Mouse (Mus musculus) thymus, postnatal 14 days (tissue): ENCODE data around the gene Ada.
"Not testable (repeated sequence)": the region's sequence is repeated elsewhere in the genome, so short reads cannot be mapped to it uniquely, and the experiment has no call there.

Experiments used
- DNase-seq: peaks from one replicate; pipeline ENCODE4 v3.0.0; 2021

Ada gene

DNA sequence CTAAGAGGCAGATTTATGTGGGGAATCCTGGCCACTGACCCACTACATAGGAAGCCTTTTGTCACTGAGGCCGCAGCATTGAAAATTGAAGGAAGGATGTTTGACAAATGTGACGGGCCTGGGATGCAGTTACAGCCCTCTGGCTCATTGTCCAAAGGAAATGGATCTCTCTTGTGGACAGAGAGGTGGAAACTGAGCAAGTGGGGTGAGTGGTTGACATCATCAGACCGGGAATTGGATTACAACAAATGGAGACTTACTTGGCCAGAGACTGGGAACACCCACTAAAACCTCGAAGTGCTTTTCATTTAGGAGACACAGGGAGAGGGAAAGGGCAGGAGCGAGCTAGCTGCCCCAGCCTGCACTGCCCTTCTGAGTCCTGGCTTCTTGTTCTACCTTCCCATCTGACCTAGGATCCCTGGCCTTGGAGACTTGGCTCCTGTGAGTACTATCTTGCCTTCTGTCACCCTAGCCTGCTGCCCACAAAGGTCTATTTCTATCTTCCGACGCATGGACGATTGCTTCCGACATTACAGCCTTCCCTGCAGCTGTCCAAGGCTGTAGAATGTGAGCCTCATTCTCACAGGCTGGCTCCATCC lies 56.2 kb downstream of the Ada start:
- no peak for DNase-seq

GRCm38 (mm10) chr2:163692873-163693612 lies 57.0 kb downstream of the Ada start:
- no peak for DNase-seq

GRCm38 (mm10) chr2:163691846-163692605 lies 58.0 kb downstream of the Ada start:
- no peak for DNase-seq

DNA sequence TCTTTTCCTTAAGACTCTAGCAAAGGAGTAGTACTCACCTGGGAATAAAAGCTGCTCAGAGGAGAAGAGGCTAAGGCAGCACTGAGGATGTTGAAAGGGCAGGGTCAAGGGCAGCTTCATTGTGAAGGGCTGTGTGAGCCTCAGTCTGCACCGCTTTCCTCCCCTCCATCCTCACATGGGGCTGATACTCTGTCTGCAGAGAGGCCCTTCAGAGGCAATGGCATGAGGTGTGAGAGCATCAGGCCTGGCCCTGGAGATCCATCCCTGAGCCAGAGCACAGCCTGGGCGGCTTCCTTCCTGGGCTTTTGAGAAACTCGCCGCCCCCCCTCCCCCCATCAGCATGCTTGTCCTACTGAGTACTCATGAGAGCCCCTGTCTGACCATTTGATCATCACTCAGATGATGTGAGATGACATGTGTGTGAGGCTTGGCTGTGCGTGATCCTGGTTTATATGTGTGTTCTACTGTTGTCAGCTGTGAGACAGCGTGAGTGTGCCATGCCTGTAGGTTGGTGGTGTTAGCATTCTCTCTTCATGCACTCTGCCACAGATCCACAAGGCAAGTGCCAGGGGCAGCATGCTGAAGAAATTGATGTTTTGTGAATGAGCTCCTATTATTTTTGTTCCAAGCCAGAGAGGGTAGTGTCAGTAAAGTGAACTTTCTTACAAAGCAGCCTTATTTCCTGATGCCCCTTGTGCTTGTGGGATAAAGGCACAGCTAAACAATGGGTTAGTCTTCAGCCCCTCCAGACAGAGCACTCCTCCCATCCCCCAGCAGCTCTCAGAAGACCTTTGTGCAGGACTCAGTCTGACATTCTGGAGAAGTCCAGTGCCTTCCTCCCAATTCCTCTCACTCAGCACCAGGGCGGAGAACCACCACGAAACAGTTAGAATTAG lies 59.4 kb downstream of the Ada start:
- DNase-seq = no peak

GRCm38 (mm10) chr2:163689771-163690170 lies 60.3 kb downstream of the Ada start:
- DNase-seq = no peak

GRCm38 (mm10) chr2:163688377-163688776 lies 61.7 kb downstream of the Ada start:
- DNase-seq = not testable (repeated sequence)

DNA sequence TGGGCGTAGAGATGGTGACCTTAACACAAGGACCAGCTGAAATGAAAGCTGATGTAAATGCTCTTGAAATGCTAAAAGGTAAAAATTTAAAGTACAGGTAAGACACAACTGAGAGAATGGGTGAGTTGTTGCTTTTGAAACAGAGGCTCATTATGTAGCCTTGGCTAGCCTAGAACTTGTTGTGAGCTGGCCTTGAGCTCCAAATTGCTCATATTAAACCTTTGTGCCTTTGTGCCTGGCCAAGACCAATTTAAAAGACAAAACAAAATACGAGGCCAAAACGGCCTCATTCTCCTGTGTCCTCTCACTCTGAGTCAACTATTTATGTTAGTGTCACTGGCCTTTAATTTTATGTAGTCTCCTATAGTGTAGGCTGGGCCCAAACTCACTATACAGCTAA lies 63.2 kb downstream of the Ada start:
- DNase-seq = no peak

DNA sequence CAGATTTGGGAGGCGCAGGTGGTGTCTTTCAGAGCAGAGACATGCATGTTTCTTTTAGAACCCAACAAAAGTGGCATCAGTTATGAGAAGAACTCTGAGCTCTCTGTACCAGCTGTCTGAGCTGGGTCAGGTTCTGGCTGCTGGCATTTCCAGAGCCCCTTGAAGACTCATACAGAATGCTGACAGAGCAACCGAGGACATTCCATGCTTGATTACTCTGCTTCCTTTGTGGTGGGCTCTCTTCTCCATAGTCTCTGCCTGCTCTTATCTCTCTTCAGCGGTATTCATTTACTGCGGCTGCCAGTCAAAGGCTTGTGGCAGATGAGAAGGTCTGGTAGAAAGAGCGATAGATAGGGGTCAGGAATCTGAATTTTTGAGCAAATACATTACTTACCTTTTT lies 63.8 kb downstream of the Ada start:
- no peak for DNase-seq

- no peak for DNase-seq
Measured at GRCm38 (mm10) chr2:163685761-163686200, 64.3 kb downstream of the Ada start.

DNA sequence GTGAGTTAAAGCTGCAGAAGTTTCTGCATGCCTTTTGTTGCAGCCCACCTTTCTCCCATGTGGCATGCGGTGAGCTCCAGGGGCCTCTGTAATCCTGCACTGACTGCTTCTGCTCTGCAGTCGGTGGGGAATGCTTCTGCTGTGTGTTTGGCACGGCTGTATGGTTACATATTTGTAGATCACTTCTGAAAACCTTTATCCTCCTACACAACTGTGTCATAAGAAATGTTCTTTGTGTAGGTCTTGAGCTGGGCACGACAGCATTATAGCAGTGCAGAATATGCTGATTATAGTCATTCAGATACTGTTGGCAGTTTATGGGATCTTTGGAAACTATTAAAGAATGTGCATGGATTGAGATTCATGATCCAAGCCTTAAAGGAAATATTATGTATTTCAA lies 64.8 kb downstream of the Ada start:
- DNase-seq = no peak

GRCm38 (mm10) chr2:163682344-163682743 lies 67.7 kb downstream of the Ada start:
- DNase-seq = no peak

DNA sequence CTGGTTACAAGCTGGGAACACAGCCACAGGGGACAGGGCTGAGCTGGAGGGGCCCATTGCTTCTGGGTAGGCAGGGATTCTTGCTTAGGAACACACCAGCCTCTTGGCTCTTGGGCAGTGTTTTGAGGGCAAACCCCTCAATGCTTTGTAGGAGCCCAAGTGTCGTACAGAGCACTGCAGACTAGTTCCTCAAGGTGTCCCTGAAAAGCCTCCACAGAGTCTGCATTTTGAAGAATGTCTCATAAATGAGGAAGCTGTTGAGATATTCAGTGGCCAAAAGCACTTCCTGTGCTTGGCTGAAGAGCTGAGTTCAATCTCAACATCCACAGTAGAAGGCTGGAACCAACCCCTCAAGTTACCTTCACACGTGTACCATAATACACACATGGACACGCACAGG lies 73.3 kb downstream of the Ada start:
- no peak for DNase-seq
